ENCODE assay signal across 23 mouse cellular contexts in the genomic region with DNA sequence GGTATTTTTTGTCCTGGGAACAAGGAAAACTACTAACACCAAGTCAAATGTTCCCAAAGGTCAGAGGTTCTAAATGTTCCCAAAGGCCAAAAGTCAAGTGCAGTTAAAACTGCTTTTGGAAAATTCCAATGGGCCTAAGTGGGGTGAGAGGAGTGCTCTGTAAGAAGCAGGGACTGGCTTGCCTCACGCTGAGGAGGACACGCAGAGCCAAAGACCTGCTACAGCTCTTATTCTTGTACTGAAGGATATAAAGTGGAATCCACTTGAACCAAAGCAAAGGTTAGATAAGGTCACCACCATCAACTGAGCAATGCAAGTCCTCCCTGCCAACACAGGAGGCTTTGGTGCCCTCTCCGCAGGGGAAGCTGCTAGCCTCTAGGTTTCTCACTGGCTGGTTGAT.
A peak's percentile ranks its signal among the peaks of the same experiment; 100 is the strongest.
DNase-seq lines count a peak whose midpoint lies in the region; ATAC-seq and TF ChIP-seq lines count a peak whose summit lies in the region.
"Had no signal": no experiment of that assay in that cellular context is flagged by ENCODE, and none has a peak within 500 bp of the region (broad histone marks: within the 10 kb centered on the region; RNA-seq: fewer than 3 reads in every experiment).

No protein-coding gene starts in this region.

- peak; percentile 39 for DNase-seq in kidney, adult 2 months
- DNase-seq in kidney, postnatal 25 days: no peak
- DNase-seq in lung, adult 18-20 months: peak; percentile 61 to 73
- DNase-seq in lung, adult 2 months: no peak
- DNase-seq in lung, postnatal 10 days: peak; percentile 12
- peak; percentile 73 for DNase-seq in lung, postnatal 36 days
- DNase-seq: adrenal gland, postnatal 10 days; adrenal gland, postnatal 36 days; B cell, adult 2 months; cerebellum, adult 18-20 months; cerebellum, adult 9-10 months; cerebellum, postnatal 14 days; gastrocnemius, adult 2 months; gastrocnemius, postnatal 14 days; heart, adult 11 months had no signal

- no peak overlapping the region for H3K4me3 ChIP-seq in kidney, adult 2 months (ENCODE audit: insufficient read depth, low read depth, low read length)
- no peak overlapping the region for H3K4me3 ChIP-seq in lung, adult 2 months (replicated peaks; ENCODE audit: extremely low read depth, low read depth, low read length)
- H3K4me3 ChIP-seq: forebrain, embryonic 10.5 days; forebrain, embryonic 13.5 days; gastrocnemius, adult 2 months; hindbrain, embryonic 12.5 days; hindbrain, embryonic 15.5 days had no signal

- ATAC-seq in monocyte, adult 5-6 weeks (replicated peaks; ENCODE audit: insufficient number of reproducible peaks, low FRiP score, low TSS enrichment, poor library complexity, severe bottlenecking): no peak
- ATAC-seq: forebrain, embryonic 13.5 days; forebrain, embryonic 16.5 days; Patski had no signal

- 81% methylated on average over 3 of the region's 3 CpGs for WGBS in kidney, adult 2 months
- WGBS in lung, adult 2 months: 69% methylated on average over 3 of the region's 3 CpGs

- no peak for TF ChIP-seq POLR2A in kidney, adult 2 months (IDR thresholded peaks at IDR 0.05; ENCODE audit: low read depth, low read length)
- no peak for TF ChIP-seq POLR2A in lung, adult 2 months (IDR thresholded peaks at IDR 0.05; ENCODE audit: borderline replicate concordance, extremely low read depth, low read depth, low read length)

- no peaks in the 10 kb centered on the region for H3K27me3 ChIP-seq in kidney, adult 2 months (replicated peaks; ENCODE audit: control insufficient read depth, insufficient read depth, low read length)

- no peaks in the 10 kb centered on the region; the same call in 1 of the 2 replicates for H3K4me1 ChIP-seq in kidney, adult 2 months (ENCODE audit: control insufficient read depth, insufficient read depth, low read length)
- peaks cover 8% of the 10 kb centered on the region for H3K4me1 ChIP-seq in lung, adult 2 months (ENCODE audit: control insufficient read depth, insufficient read depth, low read length)

- TF ChIP-seq CTCF in kidney, adult 2 months (conservative IDR thresholded peaks at IDR 0.05; ENCODE audit: insufficient read depth, insufficient read length, low read depth, low read length): no peak
- TF ChIP-seq CTCF in lung, adult 2 months (IDR thresholded peaks at IDR 0.05; ENCODE audit: insufficient read depth, low read length): no peak

- H3K27ac ChIP-seq in kidney, adult 2 months (ENCODE audit: insufficient read depth, low read depth, low read length): no peak overlapping the region
- H3K27ac ChIP-seq: forebrain, embryonic 10.5 days; forebrain, embryonic 13.5 days; gastrocnemius, adult 2 months; hindbrain, embryonic 12.5 days; hindbrain, embryonic 15.5 days had no signal

- no peaks in the 10 kb centered on the region for H3K36me3 ChIP-seq in kidney, adult 2 months (ENCODE audit: control insufficient read depth, insufficient read depth, low read length)
- H3K36me3 ChIP-seq: forebrain, embryonic 10.5 days; G1E; hindbrain, embryonic 12.5 days; hindbrain, embryonic 15.5 days had no signal

Comparison
In these comparisons a context has a peak if more than half of its experiments do, and no peak if none do; other contexts are left out.
1. DNase-seq: peak in kidney, adult 2 months (single experiment), lung, adult 18-20 months (2 of 2), lung, postnatal 10 days (single experiment) and lung, postnatal 36 days (single experiment); none in kidney, postnatal 25 days (0 of 2) and lung, adult 2 months (single experiment).